Mouse (Mus musculus): ENCODE measurements around the gene Ppp1r1b. TPM values are rescaled to one million over a fixed set of nuclear protein-coding genes. Genes with fewer than 3 reads are reported as not detected.

Gene Ppp1r1b
- total and polyA plus RNA-seq, 2 experiments from 2014 or later, result 16.3 to 32.1 TPM

DNA sequence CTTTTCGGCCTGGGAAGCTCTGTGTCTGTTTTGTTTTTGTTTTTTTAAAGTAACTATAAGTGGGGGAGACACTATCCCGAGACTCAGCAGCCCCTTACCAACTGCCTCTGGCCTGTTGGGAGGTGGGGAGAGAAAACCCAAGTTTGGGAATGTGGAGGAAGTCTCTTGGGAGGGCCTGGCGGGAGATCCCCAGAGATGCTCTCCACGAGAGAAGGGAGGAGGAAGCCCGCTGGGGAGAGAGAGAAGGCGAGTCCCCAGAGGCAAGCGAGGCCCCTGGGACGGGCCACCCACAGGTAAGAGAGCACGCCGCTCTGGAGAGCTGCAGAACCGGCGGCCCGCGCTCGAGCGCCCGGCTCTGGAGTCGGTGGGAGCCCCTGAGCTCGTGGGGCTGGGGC lies 21.5 kb upstream of the Ppp1r1b start:
- no peak for TF ChIP-seq EP300 (IDR thresholded peaks at IDR 0.05; ENCODE audit: low read depth)
- no peak for TF ChIP-seq CTCF (IDR thresholded peaks at IDR 0.05; ENCODE audit: low read depth)
- no peak for ATAC-seq (ENCODE audit: insufficient read depth, low read depth)
- no peak for DNase-seq (ENCODE audit: low spot score)
- under 1% methylated on average over 19 of the region's 19 CpGs for WGBS
- H3K4me2 ChIP-seq (ENCODE audit: low read depth, low read length), result peak overlapping the region; percentile 47; the same call in 1 of the 2 replicates
- H3K27ac ChIP-seq (ENCODE audit: low read depth), result no peak overlapping the region
- H3K27me3 ChIP-seq (ENCODE audit: control insufficient read depth, insufficient read depth, low read length), result peaks cover 99% of the 10 kb centered on the region
- H3K36me3 ChIP-seq (replicated peaks; ENCODE audit: control insufficient read depth, insufficient read depth, low read length), result no peaks in the 10 kb centered on the region
- H3K4me3 ChIP-seq (ENCODE audit: low read depth, low read length), result peak overlapping the region; percentile 33
- no peaks in the 10 kb centered on the region for H3K9me3 ChIP-seq (replicated peaks; ENCODE audit: control insufficient read depth, low read length)
- H3K4me1 ChIP-seq (ENCODE audit: control insufficient read depth, insufficient read depth), result peaks cover 16% of the 10 kb centered on the region
- no peak overlapping the region for H3K9ac ChIP-seq (replicated peaks; ENCODE audit: low read depth, low read length)

DNA sequence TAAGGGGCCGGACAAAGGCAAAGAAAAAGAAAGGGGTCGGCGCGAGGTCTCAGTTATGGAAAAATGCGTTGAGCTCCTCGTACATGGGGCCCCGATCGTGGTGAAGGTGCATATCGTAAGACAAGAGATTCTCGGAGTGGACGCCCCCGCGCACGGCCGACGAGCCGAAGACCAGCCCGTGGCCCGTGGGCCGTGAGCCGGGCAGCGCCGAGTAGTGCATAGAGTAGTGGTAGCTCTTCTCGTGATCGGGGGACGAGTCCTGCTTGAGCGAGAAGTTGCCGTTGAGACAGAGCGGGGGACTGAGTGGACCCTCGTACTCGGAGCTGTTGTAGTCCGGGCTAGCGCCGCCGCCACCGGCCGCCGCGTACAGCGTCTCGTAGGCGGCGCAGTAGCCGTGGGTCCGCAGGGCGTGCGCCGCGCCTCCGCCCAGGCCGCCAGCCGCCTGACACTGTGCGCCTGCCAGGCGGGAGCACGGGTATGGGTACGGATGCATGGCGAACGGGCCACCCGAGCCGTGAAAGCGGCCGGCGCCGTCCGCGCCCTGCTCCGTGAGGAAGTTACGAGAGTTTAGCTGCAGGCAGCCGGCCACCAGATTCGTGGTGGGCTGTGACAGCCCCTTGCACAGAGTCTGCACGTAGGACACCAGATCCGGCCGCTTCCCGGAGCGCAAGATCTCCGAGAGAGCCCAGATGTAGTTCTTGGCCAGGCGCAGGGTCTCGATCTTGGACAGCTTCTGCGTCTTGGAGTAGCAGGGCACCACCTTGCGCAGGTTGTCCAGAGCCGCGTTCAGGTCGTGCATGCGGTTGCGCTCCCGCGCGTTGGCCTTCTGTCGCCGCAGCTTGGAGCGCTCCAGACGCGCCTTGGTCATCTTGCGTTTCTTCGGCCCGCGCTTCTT lies 20.8 kb upstream of the Ppp1r1b start:
- no peak for TF ChIP-seq CTCF (IDR thresholded peaks at IDR 0.05; ENCODE audit: low read depth)
- no peak for TF ChIP-seq EP300 (IDR thresholded peaks at IDR 0.05; ENCODE audit: low read depth)
- Histone ChIP-seq H3K4me1 (ENCODE audit: control insufficient read depth, insufficient read depth) (peaks cover 16% of the 10 kb centered on the region), H3K9ac (replicated peaks; ENCODE audit: low read depth, low read length) (no peak overlapping the region), H3K9me3 (replicated peaks; ENCODE audit: control insufficient read depth, low read length) (no peaks in the 10 kb centered on the region), H3K36me3 (replicated peaks; ENCODE audit: control insufficient read depth, insufficient read depth, low read length) (no peaks in the 10 kb centered on the region), H3K27ac (ENCODE audit: low read depth) (no peak overlapping the region), H3K4me2 (ENCODE audit: low read depth, low read length) (peak overlapping the region; percentile 47), H3K27me3 (ENCODE audit: control insufficient read depth, insufficient read depth, low read length) (peaks cover 99% of the 10 kb centered on the region), H3K4me3 (ENCODE audit: low read depth, low read length) (peak overlapping the region; percentile 33)
- peak; percentile 7; the same call in 1 of the 2 replicates for ATAC-seq (ENCODE audit: insufficient read depth, low read depth)
- no peak for DNase-seq (ENCODE audit: low spot score)
- WGBS, result 1% methylated on average over 92 of the region's 97 CpGs

DNA sequence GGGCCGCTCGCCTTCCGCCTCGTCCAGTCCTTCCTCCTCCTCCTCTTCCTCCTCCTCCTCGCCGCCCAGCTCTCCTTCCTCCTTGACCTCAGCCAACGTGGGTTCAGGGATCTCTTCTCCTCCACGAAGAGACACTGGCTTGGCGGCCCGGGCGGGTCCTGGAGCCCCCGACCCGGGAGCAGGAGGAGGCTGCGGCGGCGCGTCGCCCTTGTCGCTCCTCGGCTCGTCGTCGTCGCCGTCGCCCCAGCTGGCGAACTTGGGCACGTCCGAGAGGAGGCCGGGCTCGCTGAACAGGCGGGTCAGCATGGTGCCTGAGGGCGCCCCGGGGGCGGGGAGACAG lies 20.2 kb upstream of the Ppp1r1b start:
- Histone ChIP-seq H3K4me3 (ENCODE audit: low read depth, low read length) (peak overlapping the region; percentile 33), H3K36me3 (replicated peaks; ENCODE audit: control insufficient read depth, insufficient read depth, low read length) (no peaks in the 10 kb centered on the region), H3K9ac (replicated peaks; ENCODE audit: low read depth, low read length) (no peak overlapping the region), H3K27me3 (ENCODE audit: control insufficient read depth, insufficient read depth, low read length) (peaks cover 99% of the 10 kb centered on the region), H3K9me3 (replicated peaks; ENCODE audit: control insufficient read depth, low read length) (no peaks in the 10 kb centered on the region), H3K4me1 (ENCODE audit: control insufficient read depth, insufficient read depth) (peaks cover 16% of the 10 kb centered on the region), H3K27ac (ENCODE audit: low read depth) (no peak overlapping the region), H3K4me2 (ENCODE audit: low read depth, low read length) (peak overlapping the region; percentile 47)
- WGBS, result under 1% methylated on average over 34 of the region's 35 CpGs
- TF ChIP-seq EP300 (IDR thresholded peaks at IDR 0.05; ENCODE audit: low read depth) (no peak), CTCF (IDR thresholded peaks at IDR 0.05; ENCODE audit: low read depth) (no peak)
- DNase-seq (ENCODE audit: low spot score) (no peak), ATAC-seq (ENCODE audit: insufficient read depth, low read depth) (no peak)

DNA sequence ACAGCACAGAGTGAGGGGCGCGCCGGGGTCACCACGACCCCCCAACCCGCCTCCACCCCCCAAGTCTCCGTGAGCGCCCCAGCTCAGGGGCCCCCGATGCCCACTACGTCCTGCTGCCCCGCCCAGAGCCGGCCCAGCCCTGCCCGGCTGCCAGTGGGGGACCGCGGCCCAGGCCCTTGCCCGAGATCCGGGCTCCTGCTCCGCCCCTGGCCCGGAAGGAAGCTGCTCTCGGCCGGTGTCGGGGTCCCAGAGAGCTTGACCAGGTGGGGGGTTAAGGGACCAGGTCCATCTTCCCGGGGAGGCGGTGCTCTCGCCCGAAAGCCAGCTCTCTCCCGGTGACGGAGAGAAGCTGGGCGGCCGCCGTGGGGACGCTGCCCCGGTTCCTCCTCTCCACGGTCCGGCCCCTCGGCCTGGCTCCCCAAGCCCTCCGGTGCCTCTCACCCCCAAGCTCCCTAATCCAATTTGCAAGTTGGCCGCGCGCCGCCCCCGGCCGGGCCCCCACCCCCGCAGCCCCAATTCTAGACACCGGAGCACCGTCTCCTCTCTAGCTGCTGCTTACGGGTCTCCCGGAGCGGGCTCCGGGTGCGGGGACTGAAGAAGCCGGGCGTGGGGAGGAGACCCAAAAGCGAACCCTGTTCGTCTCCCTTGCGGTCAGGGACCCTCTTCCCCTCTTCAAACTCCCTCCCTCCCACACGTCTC lies 19.7 kb upstream of the Ppp1r1b start:
- Histone ChIP-seq H3K4me2 (ENCODE audit: low read depth, low read length) (peak overlapping the region; percentile 47), H3K9me3 (replicated peaks; ENCODE audit: control insufficient read depth, low read length) (no peaks in the 10 kb centered on the region), H3K4me3 (ENCODE audit: low read depth, low read length) (peak overlapping the region; percentile 33), H3K9ac (replicated peaks; ENCODE audit: low read depth, low read length) (no peak overlapping the region), H3K27ac (ENCODE audit: low read depth) (no peak overlapping the region), H3K27me3 (ENCODE audit: control insufficient read depth, insufficient read depth, low read length) (peaks cover 99% of the 10 kb centered on the region), H3K36me3 (replicated peaks; ENCODE audit: control insufficient read depth, insufficient read depth, low read length) (no peaks in the 10 kb centered on the region), H3K4me1 (ENCODE audit: control insufficient read depth, insufficient read depth) (peaks cover 16% of the 10 kb centered on the region)
- DNase-seq (ENCODE audit: low spot score) (no peak), ATAC-seq (ENCODE audit: insufficient read depth, low read depth) (no peak)
- TF ChIP-seq CTCF (IDR thresholded peaks at IDR 0.05; ENCODE audit: low read depth) (no peak), EP300 (IDR thresholded peaks at IDR 0.05; ENCODE audit: low read depth) (no peak)
- 2% methylated on average over 53 of the region's 56 CpGs for WGBS

DNA sequence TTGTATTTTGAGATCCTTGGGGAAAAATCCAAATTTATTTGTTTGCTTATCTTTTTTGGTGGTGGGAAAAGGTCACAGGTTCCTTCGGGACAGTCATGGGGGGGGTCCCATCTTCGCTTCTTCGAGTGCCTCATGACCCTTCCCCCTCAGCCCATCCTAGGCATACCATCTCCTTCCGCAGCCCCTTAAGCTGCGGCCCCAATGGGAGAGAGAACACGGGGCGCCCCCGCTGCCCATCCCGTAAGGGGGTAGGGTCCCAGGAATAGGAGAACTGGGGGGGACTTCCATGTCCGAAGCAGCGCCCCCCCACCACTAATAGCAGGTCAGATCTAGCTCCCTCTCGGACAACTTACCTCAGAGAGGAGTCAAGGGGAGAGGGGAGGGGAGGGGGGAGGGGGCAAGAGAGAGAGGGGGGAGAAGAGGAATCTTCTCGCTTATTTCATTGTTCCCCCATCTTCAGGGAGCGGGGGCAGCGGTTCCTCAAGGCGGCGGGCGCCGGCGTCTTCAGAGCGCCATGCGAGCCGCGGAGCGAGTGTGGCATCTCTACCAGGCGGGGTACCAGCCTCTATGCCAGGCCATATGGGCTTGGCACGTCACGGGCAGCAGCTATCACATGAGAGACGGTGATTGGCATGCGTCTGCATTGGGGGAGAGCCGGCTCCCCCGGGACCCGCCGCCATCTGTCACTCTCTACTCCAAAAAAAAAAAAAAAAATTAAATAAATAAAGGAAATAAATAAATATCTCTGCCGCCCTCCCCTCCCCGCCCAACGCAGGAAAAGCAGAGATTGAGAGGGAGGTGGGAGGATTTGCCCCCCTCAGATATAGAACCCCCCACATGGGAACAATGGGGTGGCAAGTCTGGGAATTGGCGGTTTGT lies 18.9 kb upstream of the Ppp1r1b start, which contains the start of gene Neurod2:
Neurod2 (minus strand) TSS at position 568 of the 879 bp plus-strand sequence.
- Histone ChIP-seq H3K27ac (ENCODE audit: low read depth) (no peak within 1 kb of the TSS), H3K36me3 (replicated peaks; ENCODE audit: control insufficient read depth, insufficient read depth, low read length) (no peaks in the 10 kb centered on the region), H3K9ac (replicated peaks; ENCODE audit: low read depth, low read length) (no peak within 1 kb of the TSS), H3K27me3 (ENCODE audit: control insufficient read depth, insufficient read depth, low read length) (peaks cover 99% of the 10 kb centered on the region), H3K4me1 (ENCODE audit: control insufficient read depth, insufficient read depth) (peaks cover 16% of the 10 kb centered on the region), H3K9me3 (replicated peaks; ENCODE audit: control insufficient read depth, low read length) (no peaks in the 10 kb centered on the region), H3K4me3 (ENCODE audit: low read depth, low read length) (peak within 1 kb of the TSS; percentile 33), H3K4me2 (ENCODE audit: low read depth, low read length) (peak within 1 kb of the TSS; percentile 47)
- 5% methylated on average over 38 of the region's 38 CpGs for WGBS
- ATAC-seq (ENCODE audit: insufficient read depth, low read depth) (no peak), DNase-seq (ENCODE audit: low spot score) (no peak)
- TF ChIP-seq CTCF (IDR thresholded peaks at IDR 0.05; ENCODE audit: low read depth) (no peak), EP300 (IDR thresholded peaks at IDR 0.05; ENCODE audit: low read depth) (no peak)

All from heart, postnatal 0 days (tissue).